Mouse (Mus musculus) T-cell, adult 66 days (primary cell): Measurements from ENCODE around the gene Zfp772. TPM values are rescaled to one million over a fixed set of nuclear protein-coding genes. Genes with fewer than 3 reads are reported as not detected.

ENCODE experiments used
- total RNA-seq, 2 experiments: library from RNA; stranded (reverse); gene quantifications; 3 replicates in 1 of 2; 4 replicates in 1 of 2; pipeline ENCODE4 v1.2.4; 2023

The Zfp772 gene
- total RNA-seq: 1 to 10 TPM; 2.5 to 3.6 TPM

GRCm38 (mm10) chr7:7209313-7210151 lies at the start of gene Zfp772:
Zfp772 (minus strand) TSS chr7:7209998.

GRCm38 (mm10) chr7:7247228-7247627 lies 37.4 kb upstream of the Zfp772 start, which contains the start of gene Vmn2r29:
Vmn2r29 (minus strand) TSS chr7:7247328.

DNA sequence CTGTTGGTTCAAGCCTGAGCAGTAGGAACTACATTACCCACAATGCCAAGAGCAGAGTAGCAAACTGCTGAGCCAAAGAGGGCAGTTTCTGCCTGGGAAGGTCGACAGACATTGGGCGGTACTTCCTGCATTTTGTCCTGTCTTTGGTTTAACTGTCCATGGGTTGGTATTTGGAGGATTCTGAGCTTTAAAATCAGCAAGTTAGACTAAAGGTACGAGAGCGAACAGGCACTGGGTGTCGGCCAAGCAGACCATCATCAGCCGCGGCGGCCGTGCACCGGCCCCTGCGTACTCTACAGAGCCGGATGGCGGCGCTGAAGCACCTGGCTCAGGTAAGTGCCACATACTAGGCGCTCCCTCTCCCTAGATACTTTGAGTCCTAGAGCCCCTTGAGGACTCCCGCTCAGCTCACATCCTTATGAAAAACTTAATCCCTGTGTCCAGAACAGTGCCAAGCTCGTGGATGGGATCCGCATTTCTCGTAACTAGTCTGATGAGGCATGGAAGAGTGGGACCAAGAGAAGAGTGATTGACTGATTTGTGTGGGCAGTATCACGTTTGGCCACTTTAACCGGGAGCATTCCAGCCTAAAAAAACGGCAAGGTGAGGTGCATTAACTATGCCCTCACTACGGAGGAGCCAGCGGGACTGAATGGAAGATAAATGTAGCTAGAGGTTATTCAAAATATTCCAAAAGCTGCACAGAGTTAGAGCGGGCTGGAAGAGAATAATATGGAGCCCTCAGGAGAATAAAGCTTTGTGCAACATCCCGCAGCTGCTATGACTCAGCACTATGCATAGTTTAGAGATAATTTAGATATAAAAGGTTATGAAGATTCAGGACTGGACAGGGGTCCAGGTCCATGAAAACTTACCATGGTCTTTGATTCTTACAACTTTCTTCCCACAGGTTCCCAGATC lies 38.3 kb downstream of the Zfp772 start, which contains the start of gene Zfp418:
Gene Zfp418, plus strand, starts transcription at position 104 of the 921 bp plus-strand sequence.

Other genes with a start within 250 kb of the Zfp772 start
- gene Aurkc, start 214.7 kb downstream of the Zfp772 start, total RNA-seq: not detected
- 10 to 100 TPM; 34.1 to 49.6 TPM for gene Zfp954, start 88.5 kb downstream of the Zfp772 start, total RNA-seq
- gene Zfp773, start 73.2 kb downstream of the Zfp772 start, total RNA-seq: 1 to 10 TPM; 6.5 to 7.3 TPM
- 1 to 10 TPM; 2.6 to 5.2 TPM for gene Zfp418, start 38.7 kb downstream of the Zfp772 start, total RNA-seq
- under 1 TPM in 1 of 2 experiments, not detected in 1; 0.41 TPM for gene Vmn2r29, start 37.3 kb upstream of the Zfp772 start, total RNA-seq
- gene Gm45844, start 68.3 kb upstream of the Zfp772 start, total RNA-seq: 1 to 10 TPM in 1 of 2 experiments, under 1 TPM in 1; 0.92 to 2.2 TPM
- gene Clcn4, start 90.9 kb upstream of the Zfp772 start, total RNA-seq: 10 to 100 TPM; 45.1 to 45.9 TPM
- not detected for gene Vmn2r30, start 127.6 kb upstream of the Zfp772 start, total RNA-seq
- not detected for gene Gm45783, start 164.6 kb upstream of the Zfp772 start, total RNA-seq
- not detected for gene Vmn2r31, start 189.7 kb upstream of the Zfp772 start, total RNA-seq